Mouse (Mus musculus): ENCODE results near the gene Pou2f2.

DNA sequence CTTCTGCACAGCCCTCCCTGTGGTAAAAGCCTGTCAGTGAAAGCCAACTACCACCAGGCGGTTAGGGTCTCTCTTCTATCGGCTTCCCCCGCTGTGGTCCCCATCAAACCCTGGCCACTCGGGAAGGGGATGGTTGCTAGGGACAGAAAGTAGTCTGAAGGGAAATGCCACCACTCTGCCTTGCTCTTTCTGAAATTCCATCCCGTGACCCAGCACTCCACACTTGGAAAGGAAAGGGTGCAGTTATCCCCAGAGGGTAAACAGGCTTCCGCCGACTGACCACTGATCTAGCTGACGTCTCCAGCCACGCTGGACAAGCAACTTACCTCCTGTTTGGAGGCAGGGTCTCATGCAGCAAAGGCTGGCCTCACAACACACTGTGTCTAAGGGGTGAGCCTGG lies 51.6 kb downstream of the Pou2f2 start:
- TF ChIP-seq POLR2A (IDR thresholded peaks at IDR 0.05; ENCODE audit: insufficient read depth, low read depth, low read length) (no peak), CTCF (IDR thresholded peaks at IDR 0.05) (no peak)

Data from heart, adult 2 months (tissue).